Mouse (Mus musculus) spleen, adult 2 months (tissue): ENCODE data around the gene Retreg1.

Experiments used
- CTCF ChIP-seq: fragments of 200-500 bp; IDR thresholded peaks from 2 replicates; pipeline ENCODE4 v1.5.1; 2011; ENCODE audit warnings: mild to moderate bottlenecking, inconsistent platforms; ENCODE audit not compliant: insufficient read depth, insufficient read length, insufficient replicate concordance; ENCODE audit errors: extremely low read depth
- POLR2A ChIP-seq: fragments of 200-500 bp; IDR thresholded peaks from 2 replicates; pipeline ENCODE4 v1.6.1; 2011; ENCODE audit warnings: low read depth, low read length, inconsistent platforms

- TF ChIP-seq CTCF, result no peak
- TF ChIP-seq POLR2A, result peak; percentile 18; the same call in 1 of the 2 replicates
Measured at GRCm38 (mm10) chr15:25984067-25984733, 141.2 kb downstream of the Retreg1 start, which contains the start of gene Zfp622.
